Mouse (Mus musculus) layer of hippocampus, postnatal 25 days (tissue): ENCODE data around the gene Cox4i2. TPM values are rescaled to one million over a fixed set of nuclear protein-coding genes. Genes with fewer than 3 reads are reported as not detected.

ENCODE experiments used
- DNase-seq, 2 experiments: peaks; one replicate each; pipeline ENCODE4 v3.0.0; 2022; ENCODE audit warnings: mixed read lengths in 2 of 2, low spot score in 1 of 2; ENCODE audit errors: extremely low spot score in 1 of 2
- microRNA-seq, 2 experiments: library from miRNA; unstranded; fragments of <30 nt; microRNA quantifications; one replicate each; pipeline ENCODE4 v1.2.0; 2021
- total RNA-seq, 2 experiments: library from RNA; stranded (reverse); gene quantifications; 2 replicates each; pipeline ENCODE4 v1.2.3; 2021

Cox4i2 gene
- total RNA-seq, 2 experiments from 2014 or later: 2.0 to 2.7 TPM

DNA sequence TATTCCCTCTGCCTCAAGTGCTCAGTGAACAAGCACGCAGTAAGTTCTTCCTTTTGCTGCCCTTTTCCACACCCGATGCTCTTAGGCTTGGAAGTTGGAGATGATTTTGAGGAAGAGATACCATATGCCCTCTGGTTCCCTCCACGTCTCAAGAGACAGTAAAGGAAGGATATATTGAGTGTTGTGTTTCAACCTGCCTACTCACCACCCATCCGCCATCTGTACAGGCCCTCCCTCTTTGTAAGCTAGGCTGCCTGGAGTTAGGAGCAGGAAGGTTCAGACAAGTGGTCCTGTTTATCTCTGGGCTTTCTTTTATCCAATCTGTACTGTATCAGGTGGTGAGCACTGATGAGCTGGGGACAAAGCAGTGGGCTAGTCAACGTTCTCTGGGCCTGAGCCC lies 39.4 kb downstream of the Cox4i2 start:
- no peak for DNase-seq

DNA sequence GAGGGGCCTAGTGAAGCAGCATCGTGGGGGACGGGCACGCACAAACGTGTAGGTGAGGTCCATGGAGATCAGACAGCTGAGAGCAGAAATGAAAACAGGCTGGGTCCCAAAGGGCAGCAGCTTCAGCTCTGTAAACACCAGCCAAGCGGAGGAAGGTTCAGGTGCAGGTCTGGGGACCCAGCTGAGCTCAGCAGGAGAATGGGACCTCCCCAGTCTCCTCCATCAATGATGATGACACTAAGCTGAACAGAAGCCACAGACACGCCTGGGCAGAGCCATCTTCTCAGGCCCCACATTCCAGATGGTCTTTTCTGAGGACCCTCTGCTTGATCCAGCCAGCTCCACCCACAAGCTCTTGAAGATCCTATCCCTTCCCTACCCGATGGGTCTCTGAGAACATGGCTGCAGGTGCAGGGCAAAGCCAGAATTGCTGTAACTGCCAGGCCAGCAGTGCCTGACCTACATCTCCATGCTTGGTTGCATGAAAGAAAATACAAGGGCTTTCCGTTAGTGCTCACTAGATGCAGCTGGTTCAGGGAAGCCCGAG lies 40.4 kb downstream of the Cox4i2 start:
- no peak for DNase-seq

DNA sequence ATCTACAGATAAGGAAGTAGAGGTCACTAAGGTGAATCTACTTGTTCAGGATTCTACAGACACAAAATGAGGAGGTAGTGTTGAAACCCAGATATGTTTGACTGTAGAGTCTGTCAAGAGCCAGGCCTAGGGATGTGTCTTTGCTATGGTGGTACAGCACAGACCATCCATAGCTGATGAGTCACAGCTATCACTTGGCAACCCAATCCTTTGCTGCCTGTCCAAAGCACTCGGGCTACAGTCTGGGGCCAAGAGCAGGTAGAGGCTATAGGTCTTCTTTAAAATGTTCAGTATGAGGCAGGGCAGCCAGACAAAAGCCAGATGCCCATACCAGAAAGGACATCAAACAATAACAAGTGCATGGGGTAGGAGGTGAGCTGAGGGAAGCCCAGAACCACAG lies 43.6 kb downstream of the Cox4i2 start:
- DNase-seq: no peak

DNA sequence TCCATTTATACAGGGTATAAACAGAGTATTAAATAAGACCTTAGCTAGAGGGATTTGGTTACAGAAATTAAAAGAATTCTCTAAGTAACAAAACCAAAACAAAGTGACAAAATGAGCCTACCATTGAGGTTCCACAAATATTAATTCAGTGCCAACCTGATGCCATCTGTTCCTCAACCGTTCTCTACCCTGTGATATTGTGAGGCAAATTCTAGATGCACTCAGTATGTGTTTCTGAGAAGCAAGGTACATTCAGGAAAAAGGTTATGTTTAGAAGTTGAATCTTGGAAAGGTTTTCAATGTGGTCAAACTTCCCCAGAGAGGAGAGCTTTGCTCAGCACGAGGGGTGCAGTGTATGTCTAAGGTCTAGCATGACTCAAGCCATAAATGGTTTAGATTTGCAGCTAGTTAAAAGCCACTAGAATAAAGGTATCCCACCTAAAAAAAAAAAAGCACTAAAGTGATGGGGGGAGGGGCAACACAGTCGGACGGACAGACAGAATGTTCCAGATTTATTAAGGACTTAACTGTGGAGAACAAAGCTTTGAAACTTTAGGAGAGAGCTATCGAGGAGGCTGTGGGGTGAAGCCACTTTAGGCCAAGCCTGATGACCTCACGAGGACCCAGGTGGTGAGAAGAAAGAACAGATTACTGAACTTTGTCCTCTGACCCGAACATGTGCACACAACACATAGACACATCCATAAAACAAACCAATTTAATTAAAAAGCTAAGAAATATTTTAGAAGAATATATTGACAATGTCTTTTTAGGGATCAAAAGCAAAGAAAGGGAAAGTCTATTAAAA lies 46.2 kb downstream of the Cox4i2 start:
- no peak for DNase-seq

DNA sequence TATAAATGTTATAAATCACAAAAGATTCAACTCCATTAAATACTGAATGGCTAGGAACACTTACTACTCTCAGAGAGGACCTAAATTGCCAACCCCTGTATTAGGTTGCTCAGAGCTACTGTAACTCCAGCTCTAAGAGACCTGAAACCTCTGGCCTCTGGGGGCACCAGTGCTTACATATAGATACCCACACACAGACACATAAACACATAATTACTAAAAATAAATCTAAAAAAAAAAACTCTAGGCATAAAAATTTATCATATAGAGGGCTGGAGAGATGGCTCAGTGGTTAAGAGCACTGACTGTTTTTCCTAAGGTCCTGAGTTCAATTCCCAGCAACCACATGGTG lies 46.8 kb downstream of the Cox4i2 start:
- DNase-seq: no peak

DNA sequence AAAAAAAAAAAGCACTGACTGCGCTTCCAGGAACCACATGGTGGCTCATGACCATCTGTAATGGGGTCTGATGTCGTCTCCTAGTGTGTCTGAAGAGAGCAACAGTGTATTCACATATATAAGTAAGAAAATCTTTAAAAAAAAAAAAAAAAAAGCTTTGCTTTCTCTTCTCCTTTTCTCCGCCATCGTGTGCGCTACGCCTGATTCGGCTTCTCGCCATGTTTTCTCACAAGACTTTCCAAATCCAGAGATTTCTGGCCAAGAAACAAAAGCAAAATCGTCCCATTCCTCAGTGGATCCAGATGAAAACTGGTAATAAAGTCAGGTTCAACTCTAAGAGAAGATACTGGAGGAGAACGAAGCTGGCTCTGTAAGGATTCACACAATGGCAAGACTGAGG lies 48.3 kb downstream of the Cox4i2 start:
- no peak for DNase-seq

DNA sequence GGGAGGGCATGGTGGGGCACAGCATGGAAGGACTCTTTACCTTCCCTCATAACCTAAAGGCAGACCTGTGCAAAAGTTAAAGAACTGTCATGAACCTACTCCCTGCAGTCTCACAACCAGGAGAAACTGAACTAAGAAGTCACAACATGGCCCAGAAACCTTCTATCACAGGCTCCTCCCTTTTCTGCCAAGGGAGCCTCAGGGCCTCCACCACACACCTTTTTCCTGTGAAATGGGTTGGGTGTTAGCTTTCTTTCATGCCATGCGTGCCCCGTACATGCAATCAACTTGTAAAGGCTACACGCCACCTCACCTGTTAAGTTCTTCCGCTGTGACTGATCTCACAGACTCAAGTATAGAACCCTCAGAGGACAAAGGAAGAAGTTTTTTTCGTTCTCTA lies 49.1 kb downstream of the Cox4i2 start:
- DNase-seq: no peak

DNA sequence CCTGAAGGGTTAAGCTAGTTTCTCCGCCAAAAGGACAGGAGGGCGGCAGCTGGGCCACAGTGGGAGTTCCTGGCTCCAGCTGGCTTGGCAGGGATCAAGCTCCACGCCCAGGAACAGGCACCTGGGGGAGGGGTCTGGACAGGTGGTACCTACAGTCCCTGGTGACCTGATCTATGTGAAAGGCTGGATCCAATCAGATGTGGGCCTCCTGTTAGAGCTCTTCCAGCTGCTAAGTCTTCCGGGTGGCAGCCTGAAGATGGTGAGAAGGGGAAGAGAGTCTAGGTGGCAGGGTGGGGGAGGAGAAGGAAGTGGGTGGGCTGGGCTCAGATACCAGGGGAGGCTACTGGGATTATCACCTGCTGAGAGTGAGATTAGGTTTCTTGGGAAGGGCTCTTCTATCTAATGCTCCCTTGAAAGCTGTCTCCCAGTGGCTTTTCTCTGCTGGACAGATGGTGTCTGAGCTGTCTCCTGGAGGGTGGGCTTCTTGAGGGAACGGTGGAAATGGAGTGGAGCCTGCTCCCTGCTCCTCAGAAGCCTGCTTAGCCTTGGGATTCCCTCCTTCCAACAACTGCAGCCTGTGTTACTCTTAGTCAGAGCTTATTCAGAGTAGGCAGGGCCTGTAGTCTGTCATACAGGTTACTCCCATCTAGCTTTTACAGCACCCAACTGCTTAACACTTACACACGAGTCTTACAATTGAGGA lies 50.6 kb downstream of the Cox4i2 start:
- DNase-seq: no peak

DNA sequence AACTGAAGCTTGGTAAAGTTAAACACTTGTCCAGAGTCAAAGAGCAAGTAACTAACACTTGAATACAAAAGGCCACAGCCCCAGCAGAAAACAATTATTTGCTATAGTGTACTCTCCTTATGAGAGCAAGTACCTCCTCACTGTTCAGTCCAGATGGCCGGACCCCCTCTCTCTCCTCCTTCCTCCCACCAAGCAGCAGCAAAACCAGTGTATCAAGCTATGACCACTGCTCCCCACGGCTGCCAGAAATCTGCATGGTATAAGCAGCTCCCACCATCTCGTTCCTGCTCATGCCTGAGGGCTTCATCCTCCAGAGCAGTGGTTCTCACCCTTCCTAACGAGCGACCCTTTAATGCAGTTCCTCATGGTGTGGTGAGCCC lies 51.1 kb downstream of the Cox4i2 start:
- DNase-seq: no peak

DNA sequence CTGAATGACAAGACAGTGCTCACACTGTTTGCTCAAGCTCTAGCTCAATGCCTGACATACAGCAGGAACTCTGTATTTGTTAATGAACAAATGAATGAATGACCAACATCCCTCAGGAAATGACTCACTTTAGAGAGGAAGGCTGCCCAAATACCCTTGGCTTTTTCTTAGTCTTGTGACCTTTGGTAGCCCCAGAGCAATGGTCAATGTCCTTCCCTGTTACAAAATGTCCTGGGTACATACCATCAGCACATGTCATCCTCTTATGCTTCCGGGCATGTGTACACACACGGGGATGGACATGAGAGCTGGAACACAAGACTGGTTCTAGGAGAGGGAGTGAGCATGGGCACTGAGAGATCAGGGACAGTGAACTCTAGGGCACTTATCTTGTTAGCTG lies 52.1 kb downstream of the Cox4i2 start:
- DNase-seq: no peak

DNA sequence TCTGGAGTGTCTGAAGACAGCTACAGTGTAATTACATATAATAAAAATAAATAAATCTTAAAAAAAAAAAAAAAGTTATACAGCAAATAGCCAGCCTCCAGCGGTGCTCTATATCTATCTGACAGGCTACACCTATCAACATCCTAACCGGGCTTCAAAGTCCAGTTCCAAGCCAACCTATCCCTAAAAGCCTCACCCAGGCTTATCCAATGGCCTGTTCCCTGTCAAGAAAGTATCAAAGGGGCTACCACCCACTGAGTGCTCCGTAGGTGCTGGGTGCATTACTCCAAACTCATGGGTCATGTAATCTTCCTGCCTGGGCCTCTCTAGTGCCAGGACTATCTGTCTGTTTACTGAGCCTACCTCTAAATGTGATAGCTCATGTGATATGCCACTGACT lies 54.2 kb downstream of the Cox4i2 start:
- no peak for DNase-seq

DNA sequence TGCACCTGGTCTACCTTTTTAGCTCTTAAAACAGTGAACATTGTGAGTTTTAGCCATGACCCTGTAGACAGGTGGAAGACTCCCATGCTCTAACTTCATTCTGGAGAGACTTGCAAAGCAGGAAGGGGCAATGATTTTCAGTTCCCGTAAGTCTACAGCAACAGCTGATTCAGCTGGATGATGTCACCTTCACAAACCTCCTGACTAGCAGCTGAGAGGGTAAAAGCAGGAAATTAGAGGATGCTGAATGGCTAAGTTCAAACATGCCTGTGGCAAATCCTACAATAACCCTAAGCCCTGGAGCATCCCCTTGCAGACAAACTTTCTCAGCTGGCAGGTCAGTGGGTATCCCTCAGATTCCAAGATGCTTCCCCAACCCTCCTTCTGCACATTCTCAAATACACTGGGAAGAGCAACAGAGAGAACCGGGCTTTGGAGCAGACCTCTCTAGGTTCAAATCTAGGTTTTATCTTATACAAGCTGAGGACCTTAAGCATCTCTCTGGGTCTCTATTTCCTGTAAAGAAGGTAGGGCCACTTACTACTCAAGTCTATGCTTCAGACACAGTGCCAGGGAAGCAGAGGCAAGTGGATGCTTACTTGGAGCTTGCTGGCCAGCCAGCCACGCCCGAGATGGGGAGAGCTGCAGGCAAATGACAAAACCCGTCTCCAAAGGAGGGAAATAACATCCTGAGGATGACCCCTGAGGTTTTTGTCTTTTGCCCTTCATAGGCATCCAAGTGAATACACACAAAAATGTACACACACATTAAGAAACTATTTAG lies 56.4 kb downstream of the Cox4i2 start:
- DNase-seq: no peak

DNA sequence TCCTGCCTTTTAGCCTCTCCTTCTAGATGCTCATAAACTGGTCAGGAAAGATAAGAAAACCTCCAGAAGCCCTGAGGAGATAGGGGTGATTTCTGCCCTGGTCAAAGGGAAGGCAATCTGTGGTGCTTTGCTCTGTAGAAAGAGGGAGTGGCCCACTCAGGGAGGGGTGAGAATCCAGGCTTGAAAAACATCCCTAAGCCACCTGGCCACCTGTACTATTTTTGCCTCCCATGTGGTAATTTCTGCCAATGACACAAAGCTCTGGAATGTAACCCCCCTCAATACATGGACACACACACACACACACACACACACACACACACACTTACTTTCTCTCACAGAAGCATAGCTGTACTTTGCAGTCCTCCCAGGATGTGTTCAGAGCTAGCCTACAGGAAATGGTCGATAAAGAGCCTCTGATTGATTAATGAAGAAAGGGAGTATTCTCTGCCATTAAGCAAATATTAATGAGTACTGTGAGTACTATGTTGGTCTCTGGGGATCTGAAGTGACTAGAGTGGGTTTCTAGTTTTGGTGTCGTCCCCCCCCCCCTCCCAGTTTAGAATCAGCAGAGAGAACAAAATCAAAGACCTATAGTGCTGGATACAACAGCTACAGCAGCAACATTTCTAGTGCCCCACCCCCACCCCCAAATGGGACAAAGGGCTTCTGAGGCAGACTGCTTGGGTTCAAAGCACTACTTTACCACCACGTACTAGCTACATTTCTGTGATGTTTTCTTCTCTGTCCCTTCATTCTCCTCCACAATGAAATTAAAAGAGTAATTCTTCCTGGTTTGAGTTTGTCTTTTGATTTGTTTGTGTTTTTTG lies 57.6 kb downstream of the Cox4i2 start:
- no peak for DNase-seq

DNA sequence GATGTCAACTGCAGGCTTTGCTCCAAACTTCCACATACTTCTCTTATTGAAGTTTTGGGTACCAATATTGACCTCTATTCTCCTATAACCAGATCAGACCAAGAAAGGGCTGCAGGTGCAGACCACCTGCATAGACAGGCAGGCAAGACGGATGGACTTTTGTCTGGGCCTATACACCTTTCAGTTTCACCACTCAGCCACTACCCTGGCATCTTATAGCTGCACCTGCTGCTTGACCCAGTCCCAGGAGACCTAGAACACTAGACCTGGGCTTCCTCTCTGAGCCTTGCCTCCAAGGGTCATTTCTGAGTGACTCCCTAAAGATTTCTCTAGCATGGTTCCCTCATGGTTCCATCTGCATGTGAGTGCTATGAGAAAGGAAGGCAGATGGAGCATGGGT lies 59.3 kb downstream of the Cox4i2 start:
- no peak for DNase-seq

DNA sequence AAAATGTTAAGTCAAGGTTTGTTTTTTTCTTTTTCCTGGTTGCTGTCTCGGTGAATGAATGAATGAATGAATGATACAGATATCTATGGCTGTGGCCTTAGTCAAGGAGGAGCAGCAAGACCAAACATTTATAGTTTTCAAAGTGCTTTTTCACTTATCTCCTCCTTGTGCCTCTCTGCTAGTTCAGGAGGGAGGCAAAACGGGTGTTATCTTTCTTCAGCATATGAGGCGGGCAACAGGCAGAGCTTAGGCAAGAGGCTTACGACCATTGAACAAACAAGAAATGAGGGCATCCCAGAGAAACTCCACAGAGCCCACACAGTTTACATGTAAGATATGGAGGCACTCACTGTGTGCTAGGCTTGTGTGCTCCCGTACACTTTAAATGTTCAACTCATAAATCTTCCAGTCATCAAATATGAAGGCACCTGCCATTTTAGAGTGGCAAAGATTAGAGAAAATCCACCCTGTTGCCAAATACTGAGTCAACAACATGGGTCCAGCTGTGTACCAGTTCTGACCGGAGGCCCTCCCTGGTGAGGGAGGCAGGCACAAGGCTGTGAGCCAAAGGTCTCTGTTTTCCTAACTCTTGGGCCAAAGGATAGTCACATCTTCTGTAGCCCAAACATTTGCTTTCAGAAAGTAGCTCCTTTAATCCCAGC lies 60.4 kb downstream of the Cox4i2 start:
- DNase-seq: no peak

Small RNAs within 50 kb of the gene (microRNA-seq; reads per million reads assigned to microRNA genes)
- 0 reads per million in 2 experiments for gene Gm23802

Other genes starting within 250 kb of the Cox4i2 start
- gene Defb26, start 242.5 kb upstream of the Cox4i2 start, total RNA-seq: not detected
- gene Defb28, start 235.9 kb upstream of the Cox4i2 start, total RNA-seq: not detected
- not detected for gene Defb29, start 214.1 kb upstream of the Cox4i2 start, total RNA-seq
- gene Gm17416, start 184.8 kb upstream of the Cox4i2 start, total RNA-seq: not detected
- gene Defb21, start 181.4 kb upstream of the Cox4i2 start, total RNA-seq: not detected
- gene Defb19, start 173.9 kb upstream of the Cox4i2 start, total RNA-seq: not detected
- not detected for gene Defb45, start 154.8 kb upstream of the Cox4i2 start, total RNA-seq
- gene Defb36, start 149.8 kb upstream of the Cox4i2 start, total RNA-seq: not detected
- not detected for gene Defb25, start 131.1 kb upstream of the Cox4i2 start, total RNA-seq
- 1 to 10 TPM in 1 of 2 experiments, under 1 TPM in 1; 0.98 to 1.5 TPM for gene Rem1, start 127.2 kb upstream of the Cox4i2 start, total RNA-seq
- gene H13, start 84.7 kb upstream of the Cox4i2 start, total RNA-seq: 10 to 100 TPM; 78.4 to 81.8 TPM
- gene Mcts2, start 67.1 kb upstream of the Cox4i2 start, total RNA-seq: 10 to 100 TPM; 21.2 to 22.8 TPM
- 10 to 100 TPM; 19.6 to 22.4 TPM for gene Id1, start 17.9 kb upstream of the Cox4i2 start, total RNA-seq
- 100 to 1,000 TPM; 121 to 144 TPM for gene Bcl2l1, start 77.6 kb downstream of the Cox4i2 start, total RNA-seq
- 1 to 10 TPM; 1.5 to 2.6 TPM for gene Tpx2, start 93.8 kb downstream of the Cox4i2 start, total RNA-seq
- gene Mylk2, start 157.2 kb downstream of the Cox4i2 start, total RNA-seq: not detected
- 1 to 10 TPM in 1 of 2 experiments, under 1 TPM in 1; 0.56 to 1.0 TPM for gene Foxs1, start 179.0 kb downstream of the Cox4i2 start, total RNA-seq
- 10 to 100 TPM; 14.5 to 17.1 TPM for gene Dusp15, start 197.5 kb downstream of the Cox4i2 start, total RNA-seq
- 1 to 10 TPM in 1 of 2 experiments, under 1 TPM in 1; 0.94 to 1.3 TPM for gene Ttll9, start 208.3 kb downstream of the Cox4i2 start, total RNA-seq